Mouse (Mus musculus): Measurements from ENCODE around the gene Exoc3. TPM values are rescaled to one million over a fixed set of nuclear protein-coding genes. Genes with fewer than 3 reads are reported as not detected.

Exoc3 gene
- total RNA-seq (2021) = 10 to 100 TPM; 47.8 to 52.9 TPM
- long read RNA-seq, experiment 1, full-length matches to known transcripts = 57 of 93 reads
- long read RNA-seq, experiment 1, partial matches to known transcripts = 7 of 93 reads
- long read RNA-seq, experiment 1, other reads (novel, unspliced or antisense) = 29 of 93 reads
- long read RNA-seq, experiment 2, full-length matches to known transcripts = 55 of 92 reads
- long read RNA-seq, experiment 2, partial matches to known transcripts = 15 of 92 reads
- long read RNA-seq, experiment 2, other reads (novel, unspliced or antisense) = 22 of 92 reads

GRCm38 (mm10) chr13:74208317-74208985, at the start of gene Exoc3:
Gene Exoc3 (minus strand): TSS chr13:74208732.
- intact Hi-C loops (cut with DNase I) = no loop called here
- DNase-seq = peak; percentile 91 to 94

- intact Hi-C loops (cut with DNase I) = no loop called here
These were observed 38.0 kb upstream of the Exoc3 start for GRCm38 (mm10) chr13:74246494-74246893.

GRCm38 (mm10) chr13:74245899-74246231, 37.3 kb upstream of the Exoc3 start:
- intact Hi-C loops (cut with DNase I) = no loop called here
- no peak for DNase-seq

More at GRCm38 (mm10) chr13:74246494-74246893, 38.0 kb upstream of the Exoc3 start:
- peak; percentile 16 to 25 for DNase-seq

GRCm38 (mm10) chr13:74245214-74245898, 36.8 kb upstream of the Exoc3 start:
- intact Hi-C loops (cut with DNase I) = no loop called here
- peak; percentile 67 to 75 for DNase-seq

GRCm38 (mm10) chr13:74237574-74237973, 29.0 kb upstream of the Exoc3 start:
- intact Hi-C loops (cut with DNase I) = no loop called here
- no peak for DNase-seq

GRCm38 (mm10) chr13:74220659-74221058, 12.1 kb upstream of the Exoc3 start:
- intact Hi-C loops (cut with DNase I) = no loop called here
- DNase-seq = no peak

- intact Hi-C loops (cut with DNase I) = no loop called here
- DNase-seq = no peak
These were observed 9.9 kb upstream of the Exoc3 start for GRCm38 (mm10) chr13:74218441-74218840.

GRCm38 (mm10) chr13:74208986-74209345, 434 bp upstream of the Exoc3 start:
- DNase-seq = peak in 1 of 2 experiments; percentile 35
- intact Hi-C loops (cut with DNase I) = no loop called here

GRCm38 (mm10) chr13:74196451-74196850, 12.1 kb downstream of the Exoc3 start:
- no peak for DNase-seq
- intact Hi-C loops (cut with DNase I) = no loop called here

GRCm38 (mm10) chr13:74192613-74193012, 15.9 kb downstream of the Exoc3 start:
- no peak for DNase-seq
- intact Hi-C loops (cut with DNase I) = loop anchor here (2.0 kb wide), 1 partner anchor 108 kb away; no protein-coding TSS in a partner anchor

GRCm38 (mm10) chr13:74183011-74183695, 25.4 kb downstream of the Exoc3 start:
- intact Hi-C loops (cut with DNase I) = no loop called here
- DNase-seq = no peak

- no peak for DNase-seq
- intact Hi-C loops (cut with DNase I) = loop anchor here (5.0 to 10.0 kb wide), 2 partner anchors 75 to 207 kb away; partner anchors contain the start of gene Zdhhc11
These were observed 36.5 kb downstream of the Exoc3 start for GRCm38 (mm10) chr13:74172036-74172435.

- DNase-seq = no peak
- intact Hi-C loops (cut with DNase I) = loop anchor here (5.0 to 10.0 kb wide), 2 partner anchors 72 to 205 kb away; partner anchors contain the start of gene Zdhhc11
These were observed 38.9 kb downstream of the Exoc3 start for GRCm38 (mm10) chr13:74169446-74170164.

GRCm38 (mm10) chr13:74167492-74167891, 41.0 kb downstream of the Exoc3 start:
- peak; percentile 16 to 35 for DNase-seq
- intact Hi-C loops (cut with DNase I) = no loop called here

- intact Hi-C loops (cut with DNase I) = no loop called here
- DNase-seq = no peak
These were observed 41.5 kb downstream of the Exoc3 start for GRCm38 (mm10) chr13:74167057-74167413.

GRCm38 (mm10) chr13:74166348-74167056, 42.0 kb downstream of the Exoc3 start:
- peak; percentile 39 to 53 for DNase-seq
- intact Hi-C loops (cut with DNase I) = no loop called here

GRCm38 (mm10) chr13:74147327-74147726, 61.2 kb downstream of the Exoc3 start:
- intact Hi-C loops (cut with DNase I) = no loop called here
- no peak for DNase-seq

- no peak for DNase-seq
- intact Hi-C loops (cut with DNase I) = no loop called here
These were observed 62.4 kb downstream of the Exoc3 start for GRCm38 (mm10) chr13:74145983-74146622.
